Comparison of ENCODE assay signal across 9 mouse cellular contexts in the genomic region with DNA sequence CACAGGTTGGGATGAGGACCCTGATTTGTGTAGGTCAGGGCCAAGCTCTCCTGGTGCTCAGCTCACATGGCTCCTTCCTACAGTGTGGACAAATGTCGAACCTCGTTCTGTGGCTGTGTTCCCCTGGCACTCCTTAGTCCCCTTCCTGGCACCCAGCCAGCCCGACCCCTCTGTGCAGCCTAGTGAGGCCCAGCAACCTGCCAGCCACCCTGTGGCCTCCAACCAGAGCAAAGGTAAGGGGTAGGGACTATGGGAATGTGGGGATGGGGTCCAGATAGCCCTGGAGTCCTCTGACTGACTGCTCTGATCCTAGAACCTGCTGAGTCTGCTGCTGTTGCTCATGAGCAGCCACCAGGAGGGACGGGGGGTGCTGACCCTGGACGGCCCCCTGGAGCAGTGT. TPM values are rescaled to one million over a fixed set of nuclear protein-coding genes. Genes with fewer than 3 reads are reported as not detected.
DNase-seq lines count a peak whose midpoint lies in the region; ATAC-seq and TF ChIP-seq lines count a peak whose summit lies in the region.
"Had no signal": no experiment of that assay in that cellular context is flagged by ENCODE, and none has a peak within 500 bp of the region (broad histone marks: within the 10 kb centered on the region; RNA-seq: fewer than 3 reads in every experiment).

No protein-coding gene starts in this region.

- H3K4me1 ChIP-seq in heart, embryonic 12.5 days (replicated peaks) = peaks cover 41% of the 10 kb centered on the region
- H3K4me1 ChIP-seq in intestine, embryonic 16.5 days (ENCODE audit: control insufficient read depth, insufficient read depth, low read length) = peaks cover 40% of the 10 kb centered on the region
- peaks cover 22% of the 10 kb centered on the region for H3K4me1 ChIP-seq in stomach, postnatal 0 days (replicated peaks; ENCODE audit: control insufficient read depth, insufficient read depth)

- ATAC-seq in heart, embryonic 12.5 days (ENCODE audit: insufficient number of reproducible peaks, low FRiP score) = no peak
- no peak for ATAC-seq in intestine, embryonic 16.5 days
- ATAC-seq in stomach, postnatal 0 days (ENCODE audit: low FRiP score, low TSS enrichment) = no peak

- H3K9ac ChIP-seq in heart, embryonic 12.5 days = peak overlapping the region; percentile 96
- peak overlapping the region; percentile 81; the same call in 1 of the 2 replicates for H3K9ac ChIP-seq in intestine, embryonic 16.5 days (ENCODE audit: low read depth, low read length)
- H3K9ac ChIP-seq in stomach, postnatal 0 days (ENCODE audit: low read length) = no peak overlapping the region

- peak overlapping the region; percentile 86 for H3K4me2 ChIP-seq in heart, embryonic 12.5 days
- H3K4me2 ChIP-seq in intestine, embryonic 16.5 days (ENCODE audit: low read depth, low read length) = no peak overlapping the region
- H3K4me2 ChIP-seq in stomach, postnatal 0 days (replicated peaks; ENCODE audit: low read depth) = no peak overlapping the region

- H3K27ac ChIP-seq in heart, embryonic 12.5 days (ENCODE audit: poor library complexity, severe bottlenecking) = no peak overlapping the region
- H3K27ac ChIP-seq in intestine, embryonic 16.5 days (ENCODE audit: low read length) = no peak overlapping the region
- H3K27ac ChIP-seq in stomach, postnatal 0 days (replicated peaks) = 0 out of 2 replicates have a peak overlapping the region, but pooled peaks have one; percentile 8

- DNase-seq in heart, postnatal 14 days = no peak
- DNase-seq in spleen, postnatal 4 days (ENCODE audit: low spot score in 2 of 2) = peak; percentile 16 to 69
- no peak for DNase-seq in spleen, adult 12 weeks (ENCODE audit: low spot score)
- no peak for DNase-seq in stomach, postnatal 0 days (ENCODE audit: low spot score)
- no peak for DNase-seq in layer of hippocampus, adult 8-10 months (ENCODE audit: low spot score in 2 of 2)
- no peak for DNase-seq in layer of hippocampus, postnatal 25 days (ENCODE audit: extremely low spot score in 1 of 2, low spot score in 1 of 2)

- TF ChIP-seq CTCF in stomach, postnatal 0 days (IDR thresholded peaks at IDR 0.05; ENCODE audit: low read depth) = no peak

- no peak for TF ChIP-seq EP300 in stomach, postnatal 0 days (optimal IDR thresholded peaks at IDR 0.05)

- intact Hi-C loops in heart, postnatal 14 days (cut with DNase I) = loop anchor here (5.0 kb wide), 1 partner anchor 103 kb away; no protein-coding TSS in a partner anchor

- H3K4me3 ChIP-seq in heart, embryonic 12.5 days = no peak overlapping the region
- H3K4me3 ChIP-seq in intestine, embryonic 16.5 days (ENCODE audit: low read length) = no peak overlapping the region
- H3K4me3 ChIP-seq in stomach, postnatal 0 days (ENCODE audit: low read depth, low read length) = no peak overlapping the region

- H3K9me3 ChIP-seq in heart, embryonic 12.5 days (replicated peaks) = peaks cover under 1% of the 10 kb centered on the region; the same call in 1 of the 2 replicates
- H3K9me3 ChIP-seq in intestine, embryonic 16.5 days (ENCODE audit: control insufficient read depth, low read length) = no peaks in the 10 kb centered on the region
- H3K9me3 ChIP-seq in stomach, postnatal 0 days (ENCODE audit: control insufficient read depth, low read length) = no peaks in the 10 kb centered on the region

- no peaks in the 10 kb centered on the region for H3K27me3 ChIP-seq in heart, embryonic 12.5 days (replicated peaks)
- H3K27me3 ChIP-seq in intestine, embryonic 16.5 days (replicated peaks; ENCODE audit: control insufficient read depth, insufficient read depth, low read length) = no peaks in the 10 kb centered on the region
- no peaks in the 10 kb centered on the region for H3K27me3 ChIP-seq in stomach, postnatal 0 days (ENCODE audit: control insufficient read depth, insufficient read depth, low read length)

- H3K36me3 ChIP-seq in heart, embryonic 12.5 days = peaks cover 51% of the 10 kb centered on the region
- H3K36me3 ChIP-seq in intestine, embryonic 16.5 days (ENCODE audit: control insufficient read depth, insufficient read depth, low read length) = peaks cover 43% of the 10 kb centered on the region
- peaks cover 47% of the 10 kb centered on the region for H3K36me3 ChIP-seq in stomach, postnatal 0 days (ENCODE audit: control insufficient read depth, insufficient read depth, low read length)

- WGBS in heart, embryonic 12.5 days = 63% methylated on average over 5 of the region's 5 CpGs
- WGBS in intestine, embryonic 16.5 days = 52% methylated on average over 5 of the region's 5 CpGs
- 47% methylated on average over 5 of the region's 5 CpGs for WGBS in stomach, postnatal 0 days

RNA-seq across cellular contexts. Expression of a gene that starts 13.0 kb away (rescaled TPM):
- 127 and 131 TPM in 2 replicates for polyA plus RNA-seq in heart, embryonic 12.5 days (2016; fragmentation: Nextera tagmentation; extraction: Ambion mirVana)
- 1 to 10 TPM; 5.1 to 5.6 TPM for total RNA-seq in heart, postnatal 14 days (2021)
- 175 and 180 TPM in 2 replicates for polyA plus RNA-seq in intestine, embryonic 16.5 days (2015; fragmentation: Nextera tagmentation; extraction: Ambion mirVana)
- 125 and 126 TPM in 2 replicates for polyA plus RNA-seq in stomach, postnatal 0 days (2015; fragmentation: Nextera tagmentation; extraction: Ambion mirVana)
- 10 to 100 TPM; 25.2 to 28.9 (median 27.9) TPM for total RNA-seq in layer of hippocampus, adult 8-10 months (2022)
- 10 to 100 TPM; 19.2 to 25.2 TPM for total RNA-seq in layer of hippocampus, postnatal 25 days (2021)

RNA-seq across cellular contexts. Expression of a gene that starts 16.4 kb away (rescaled TPM):
- not detected in 2 replicates for polyA plus RNA-seq in heart, embryonic 12.5 days (2016; fragmentation: Nextera tagmentation; extraction: Ambion mirVana)
- total RNA-seq in heart, postnatal 14 days (2021) = not detected
- 0.56 and 0.93 TPM in 2 replicates for polyA plus RNA-seq in intestine, embryonic 16.5 days (2015; fragmentation: Nextera tagmentation; extraction: Ambion mirVana)
- polyA plus RNA-seq in stomach, postnatal 0 days (2015; fragmentation: Nextera tagmentation; extraction: Ambion mirVana) = 0.07 TPM in 1 of 2 replicates, not detected in the other
- total RNA-seq in layer of hippocampus, adult 8-10 months (2022) = under 1 TPM in 1 of 4 experiments, not detected in 3; 0.25 TPM
- total RNA-seq in layer of hippocampus, postnatal 25 days (2021) = not detected
- polyA plus RNA-seq: large intestine, adult 2 months had no signal

RNA-seq across cellular contexts. Expression of a gene that starts 17.3 kb away (rescaled TPM):
- 28.8 and 30.5 TPM in 2 replicates for polyA plus RNA-seq in heart, embryonic 12.5 days (2016; fragmentation: Nextera tagmentation; extraction: Ambion mirVana)
- 10 to 100 TPM; 71.2 to 78.7 TPM for total RNA-seq in heart, postnatal 14 days (2021)
- polyA plus RNA-seq in intestine, embryonic 16.5 days (2015; fragmentation: Nextera tagmentation; extraction: Ambion mirVana) = 17.3 and 19.9 TPM in 2 replicates
- 15.0 and 15.9 TPM in 2 replicates for polyA plus RNA-seq in stomach, postnatal 0 days (2015; fragmentation: Nextera tagmentation; extraction: Ambion mirVana)
- total RNA-seq in layer of hippocampus, adult 8-10 months (2022) = 100 to 1,000 TPM; 196 to 252 (median 228) TPM
- total RNA-seq in layer of hippocampus, postnatal 25 days (2021) = 100 to 1,000 TPM; 176 to 220 TPM

RNA-seq across cellular contexts. Expression of a gene that starts 21.1 kb away (rescaled TPM):
- polyA plus RNA-seq in heart, embryonic 12.5 days (2016; fragmentation: Nextera tagmentation; extraction: Ambion mirVana) = 0.23 and 0.30 TPM in 2 replicates
- total RNA-seq in heart, postnatal 14 days (2021) = not detected
- polyA plus RNA-seq in intestine, embryonic 16.5 days (2015; fragmentation: Nextera tagmentation; extraction: Ambion mirVana) = 0.61 and 1.1 TPM in 2 replicates
- polyA plus RNA-seq in stomach, postnatal 0 days (2015; fragmentation: Nextera tagmentation; extraction: Ambion mirVana) = 0.67 and 1.1 TPM in 2 replicates
- total RNA-seq in layer of hippocampus, adult 8-10 months (2022) = 10 to 100 TPM; 28.7 to 36.7 (median 33.4) TPM
- 10 to 100 TPM; 26.0 to 28.1 TPM for total RNA-seq in layer of hippocampus, postnatal 25 days (2021)

RNA-seq across cellular contexts. Expression of a gene that starts 32.2 kb away (rescaled TPM):
- 10.3 and 10.8 TPM in 2 replicates for polyA plus RNA-seq in heart, embryonic 12.5 days (2016; fragmentation: Nextera tagmentation; extraction: Ambion mirVana)
- 10 to 100 TPM; 26.7 to 29.6 TPM for total RNA-seq in heart, postnatal 14 days (2021)
- 6.8 and 7.1 TPM in 2 replicates for polyA plus RNA-seq in intestine, embryonic 16.5 days (2015; fragmentation: Nextera tagmentation; extraction: Ambion mirVana)
- 3.3 and 3.6 TPM in 2 replicates for polyA plus RNA-seq in stomach, postnatal 0 days (2015; fragmentation: Nextera tagmentation; extraction: Ambion mirVana)
- total RNA-seq in layer of hippocampus, adult 8-10 months (2022) = 100 to 1,000 TPM in 2 of 4 experiments, 10 to 100 TPM in 2; 90.3 to 107 (median 97.0) TPM
- 10 to 100 TPM; 93.9 to 98.8 TPM for total RNA-seq in layer of hippocampus, postnatal 25 days (2021)

Comparison
In these comparisons a context has a peak if more than half of its experiments do, and no peak if none do; other contexts are left out.
1. DNase-seq: peak in spleen, postnatal 4 days (2 of 2); none in heart, postnatal 14 days (0 of 2), spleen, adult 12 weeks (single experiment), stomach, postnatal 0 days (single experiment), layer of hippocampus, adult 8-10 months (0 of 2) and layer of hippocampus, postnatal 25 days (0 of 2).